Mouse (Mus musculus): ENCODE measurements around the gene Ide.

DNA sequence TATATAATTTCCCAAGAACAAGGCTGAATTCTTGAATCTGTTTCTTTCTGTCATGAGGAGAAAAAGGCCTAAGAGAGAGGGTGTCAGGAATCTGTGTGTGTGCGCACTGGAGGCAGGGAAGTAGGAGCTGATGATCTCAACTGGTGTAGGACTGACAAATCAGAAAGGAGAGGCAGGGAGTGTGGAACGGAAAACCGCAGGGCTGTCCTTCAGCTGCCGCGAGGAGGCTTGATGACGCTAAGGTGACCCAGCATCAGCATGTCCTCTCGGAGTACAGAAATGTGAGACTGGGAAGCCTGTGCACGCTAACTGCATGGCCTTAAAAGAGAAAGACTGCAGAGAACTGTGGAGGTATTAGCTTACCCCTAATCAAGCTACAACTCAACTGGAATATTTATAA lies 46.7 kb downstream of the Ide start:
- TF ChIP-seq CTCF (conservative IDR thresholded peaks at IDR 0.05 in 1 of 2, IDR thresholded peaks at IDR 0.05 in 1 of 2; ENCODE audit: low read depth in 2 of 2, low read length in 2 of 2), result no peak
- no peak for TF ChIP-seq POLR2A (IDR thresholded peaks at IDR 0.05; ENCODE audit: low read depth, low read length)
- no peak for TF ChIP-seq CHD2 (IDR thresholded peaks at IDR 0.05; ENCODE audit: low read length)
- no peak for TF ChIP-seq NELFE (IDR thresholded peaks at IDR 0.05; ENCODE audit: low read depth, low read length)
- no peak for TF ChIP-seq SMC3 (IDR thresholded peaks at IDR 0.05; ENCODE audit: low read depth, low read length)
- TF ChIP-seq EP300 (IDR thresholded peaks at IDR 0.05; ENCODE audit: low read length), result no peak
- no peak for TF ChIP-seq ZMIZ1 (IDR thresholded peaks at IDR 0.05; ENCODE audit: low read depth, low read length)
- TF ChIP-seq SIN3A (IDR thresholded peaks at IDR 0.05; ENCODE audit: low read length), result no peak
- no peak for TF ChIP-seq ZC3H11A (IDR thresholded peaks at IDR 0.05; ENCODE audit: low read depth, low read length)
- no peak for TF ChIP-seq RCOR1 (conservative IDR thresholded peaks at IDR 0.05; ENCODE audit: low read depth, low read length)
- no peak for TF ChIP-seq USF1 (IDR thresholded peaks at IDR 0.05; ENCODE audit: low read depth, low read length)
- no peak for TF ChIP-seq NRF1 (IDR thresholded peaks at IDR 0.05; ENCODE audit: low read depth, low read length)
- no peak for TF ChIP-seq PAX5 (IDR thresholded peaks at IDR 0.05; ENCODE audit: low read length)

All from CH12.LX (cell line).